Mouse (Mus musculus): Measurements from ENCODE around the gene Pou2f1.

DNA sequence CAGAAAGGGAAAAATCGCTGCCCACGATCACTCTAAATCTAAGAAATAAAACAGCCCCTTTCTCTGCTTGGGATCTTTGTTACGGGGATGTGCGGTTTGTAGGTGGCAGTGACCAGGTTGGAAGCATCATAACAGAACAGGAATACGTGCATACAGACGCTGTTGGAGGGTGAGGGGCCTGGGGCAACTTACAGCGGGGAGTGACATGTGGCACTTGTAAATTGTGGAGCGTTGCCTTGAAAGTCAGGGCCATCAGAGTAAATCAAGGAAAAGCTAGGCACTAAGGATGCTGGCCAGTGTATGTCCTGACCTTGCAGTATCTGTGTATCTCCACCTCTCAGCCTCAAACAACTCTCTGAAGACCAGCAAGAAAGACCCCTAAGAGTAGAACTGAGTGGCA lies 154.1 kb downstream of the Pou2f1 start:
- TF ChIP-seq CTCF (IDR thresholded peaks at IDR 0.05; ENCODE audit: extremely low read depth, insufficient read depth, low read length) (no peak), POLR2A (IDR thresholded peaks at IDR 0.05; ENCODE audit: extremely low read depth, insufficient read depth, low read length) (no peak)
